Mouse (Mus musculus) left cerebral cortex, postnatal 14 days (tissue): Measurements from ENCODE around the gene Eef1a2. TPM values are rescaled to one million over a fixed set of nuclear protein-coding genes. Genes with fewer than 3 reads are reported as not detected.
"Not testable (repeated sequence)": the region's sequence is repeated elsewhere in the genome, so short reads cannot be mapped to it uniquely, and the experiment has no call there.

Source experiments
- DNase-seq, 2 experiments: peaks; one replicate each; pipeline ENCODE4 v3.0.0; 2021 to 2022; ENCODE audit warnings: low spot score in 2 of 2, mixed read lengths in 1 of 2
- intact Hi-C: fragments of 180-260 bp; cut with DNase I; formaldehyde crosslinking; loops from one replicate; pipeline ENCODE4 v1.15.1; 2025
- long read RNA-seq, 2 experiments: library from polyadenylated mRNA; stranded (forward); transcript quantifications; one replicate each; pipeline ENCODE4 v2.0.0; 2021
- total RNA-seq, 2 experiments: library from RNA; stranded (reverse); gene quantifications; 2 replicates each; pipeline ENCODE4 v1.2.3; 2021

Eef1a2 gene
- 1,000 to 10,000 TPM; 1,193 to 1,221 TPM for total RNA-seq
- long read RNA-seq, experiment 1, transcript Eef1a2-201 (8 exons, 2,084 nt) = major isoform, 107 of 137 reads
- long read RNA-seq, experiment 1, partial matches to known transcripts = 25 of 137 reads
- long read RNA-seq, experiment 1, other reads (novel, unspliced or antisense) = 5 of 137 reads
- long read RNA-seq, experiment 2, transcript Eef1a2-201 (8 exons, 2,084 nt) = major isoform, 82 of 112 reads
- long read RNA-seq, experiment 2, partial matches to known transcripts = 28 of 112 reads
- long read RNA-seq, experiment 2, other reads (novel, unspliced or antisense) = 2 of 112 reads

DNA sequence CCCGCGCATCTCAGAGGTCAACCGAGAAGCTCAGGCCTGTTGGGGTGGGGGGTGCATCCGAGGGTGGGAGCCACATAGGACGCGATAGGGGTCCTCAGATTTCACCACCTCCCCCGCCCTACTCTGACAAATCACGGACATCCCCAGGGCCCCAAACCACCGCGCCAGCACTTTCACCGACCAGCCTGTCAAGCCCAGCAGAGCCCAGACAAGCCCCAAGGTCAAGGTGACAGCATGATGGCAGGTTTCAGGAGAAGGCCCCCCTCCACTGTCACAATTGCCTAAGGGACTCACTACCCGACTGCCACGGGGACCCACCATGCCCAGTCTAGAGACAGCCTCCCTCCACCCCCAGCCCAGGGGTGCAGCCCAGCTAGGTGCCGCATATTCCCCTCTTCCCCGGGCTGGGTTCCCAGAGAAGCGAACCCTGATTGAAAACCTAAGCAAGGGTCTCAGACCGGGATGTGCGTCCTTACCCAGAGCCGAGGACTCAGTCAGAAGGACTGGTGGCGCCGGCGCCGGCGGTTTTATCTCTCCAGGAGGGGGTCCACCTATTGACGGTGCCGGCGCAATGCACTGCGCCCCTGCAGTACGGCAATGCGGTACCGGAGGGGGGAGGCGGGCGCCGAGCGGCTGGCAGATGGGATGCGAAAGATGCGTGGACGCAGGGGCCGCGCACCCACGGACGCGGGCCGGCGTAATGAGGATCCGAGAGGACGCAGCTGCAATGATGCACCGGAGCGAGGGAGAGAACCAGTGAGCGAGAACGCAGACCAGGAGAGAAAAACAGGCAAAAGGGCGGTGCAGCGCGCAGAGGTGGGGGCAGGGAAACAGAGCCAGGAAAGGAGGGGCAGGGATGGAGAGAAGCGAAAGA, at the start of gene Eef1a2:
TSS of gene Eef1a2 (minus strand) at position 767 of the 874 bp plus-strand sequence.
- intact Hi-C loops = loop anchor here (2.0 kb wide), 1 partner anchor 36 kb away; no protein-coding TSS in a partner anchor
- DNase-seq = peak; percentile 86 to 88

DNA sequence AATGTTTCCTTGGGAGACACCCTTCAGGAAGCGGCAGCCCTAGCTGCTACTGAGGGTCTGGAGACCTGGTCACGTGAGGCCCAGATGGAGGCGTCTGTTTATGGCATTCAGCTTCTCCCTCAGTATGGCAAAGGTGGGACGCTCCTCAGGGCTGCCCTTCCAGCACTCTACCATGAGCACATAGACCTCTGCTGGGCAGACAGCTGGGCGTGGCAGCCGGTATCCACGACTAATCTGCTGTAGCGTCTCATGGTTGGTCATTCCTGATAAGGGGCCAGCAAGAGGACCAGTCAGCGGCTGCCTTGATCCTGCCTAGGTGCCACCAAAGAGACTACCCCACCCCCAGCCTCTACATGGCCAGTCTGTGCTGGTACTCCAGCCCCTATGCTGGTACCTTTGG, 49.3 kb upstream of the Eef1a2 start:
- DNase-seq = no peak

DNA sequence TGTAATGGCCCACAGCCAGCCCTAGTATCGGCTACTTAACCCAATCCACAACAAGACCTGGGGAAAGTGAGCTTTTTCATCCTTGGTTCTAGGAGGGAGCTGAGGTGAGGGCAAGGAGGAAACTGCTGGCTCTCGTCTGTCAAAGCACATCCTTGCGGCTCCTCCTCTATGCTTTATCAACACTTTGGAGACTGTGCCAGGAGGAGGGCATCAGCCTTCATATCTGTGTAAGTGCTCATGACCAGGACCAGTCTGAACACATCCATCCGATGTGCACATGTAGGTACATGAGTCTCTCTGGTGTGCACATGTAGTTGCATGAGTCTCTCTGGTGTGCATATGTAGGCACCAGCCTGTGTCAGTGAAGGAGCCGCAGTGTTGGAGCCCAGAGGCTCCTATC, 48.9 kb upstream of the Eef1a2 start:
- intact Hi-C loops = no loop called here
- no peak for DNase-seq

More for the DNA sequence above, 49.3 kb upstream of the Eef1a2 start:
- intact Hi-C loops = no loop called here

DNA sequence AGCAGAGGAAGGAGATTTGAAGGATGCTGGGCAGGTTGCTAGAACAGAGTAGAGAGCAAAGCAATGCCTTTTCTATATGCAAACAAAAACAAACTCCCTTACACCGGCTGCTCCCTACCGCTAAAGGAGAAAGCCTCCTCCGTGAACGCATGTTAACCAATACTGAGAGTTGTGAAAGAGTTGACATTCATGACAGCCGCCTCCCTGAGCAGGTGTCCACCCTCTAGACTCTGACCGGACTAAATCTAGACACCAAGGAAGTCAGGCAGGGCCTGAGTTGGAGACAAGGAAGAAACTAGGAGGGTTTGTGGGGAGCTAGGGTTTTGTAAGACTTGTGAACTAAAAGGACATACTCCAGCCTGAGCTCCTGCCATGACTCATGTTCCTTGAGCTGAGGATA, 46.1 kb upstream of the Eef1a2 start:
- intact Hi-C loops = no loop called here
- DNase-seq = no peak

DNA sequence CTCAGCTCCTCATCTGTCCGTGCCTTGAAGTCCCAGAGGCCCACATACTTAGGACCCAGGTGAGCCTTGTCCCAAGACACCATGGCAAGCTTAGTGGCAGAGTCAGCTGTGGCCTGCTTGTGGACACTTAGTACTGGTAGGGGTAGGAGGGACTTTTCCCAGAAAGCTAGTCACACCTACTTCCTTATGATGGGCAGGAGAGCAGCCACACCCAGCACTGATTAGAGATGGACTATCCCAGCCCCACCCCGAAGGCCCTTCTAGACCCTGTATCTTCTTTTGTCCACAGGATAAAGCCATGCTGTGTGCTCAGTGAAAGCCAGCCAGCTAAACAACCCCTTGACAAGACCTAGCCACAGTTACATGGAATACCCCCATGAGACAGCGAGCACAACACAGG, 45.6 kb upstream of the Eef1a2 start, which contains the start of gene Ptk6:
TSS of gene Ptk6 (minus strand) at position 368 of the 400 bp plus-strand sequence.
- no peak for DNase-seq
- intact Hi-C loops = no loop called here

DNA sequence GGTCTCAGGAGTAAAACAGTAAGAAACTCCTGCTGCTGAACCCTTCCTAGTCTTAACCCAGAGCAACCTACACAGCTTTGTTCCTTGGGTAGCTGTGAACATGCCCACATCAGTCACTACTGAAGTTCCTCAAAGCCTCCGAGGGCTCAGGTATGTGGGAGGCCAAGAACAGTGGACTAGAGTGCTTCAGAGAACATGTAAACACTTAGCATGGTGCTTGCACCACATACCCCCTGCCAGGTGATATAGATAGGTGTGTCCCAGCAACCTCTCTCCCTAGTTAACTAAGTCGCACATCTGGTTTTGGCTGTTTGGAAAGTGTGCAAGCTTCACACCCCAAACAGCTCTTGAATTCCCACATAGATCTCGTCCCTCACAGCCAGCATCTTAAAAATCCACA, 44.8 kb upstream of the Eef1a2 start:
- intact Hi-C loops = no loop called here
- DNase-seq = no peak

DNA sequence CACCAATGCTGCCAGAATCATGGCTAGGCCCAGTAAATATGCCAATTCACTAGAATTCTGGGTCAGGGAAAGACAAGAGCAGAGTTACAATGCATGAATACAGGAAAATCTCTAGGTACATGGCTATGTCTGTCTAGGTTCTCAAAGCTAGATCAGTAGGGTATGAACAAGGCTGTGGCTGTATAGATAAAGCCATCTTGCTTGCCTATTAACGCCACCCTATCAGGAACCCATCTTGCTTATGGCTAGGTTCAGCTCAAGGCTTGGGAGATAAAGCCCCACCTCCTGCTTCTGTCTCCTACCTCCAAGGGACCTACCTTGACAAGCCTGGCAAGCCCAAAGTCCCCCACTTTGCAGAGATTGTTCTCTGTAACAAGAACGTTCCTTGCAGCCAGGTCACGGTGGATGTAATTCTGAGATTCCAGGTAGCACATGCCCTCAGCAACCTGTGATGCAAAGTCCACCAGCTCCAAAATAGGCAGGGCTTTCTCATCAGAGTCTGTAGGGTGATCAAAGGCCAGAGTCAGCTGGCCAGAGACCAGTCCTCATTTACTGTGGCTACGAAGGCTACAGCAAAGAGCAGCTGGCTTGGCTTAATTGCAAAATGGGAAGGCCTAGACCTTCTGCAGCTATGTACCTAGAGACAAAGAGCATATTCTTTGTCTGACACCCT, 40.0 kb upstream of the Eef1a2 start:
- no peak for DNase-seq
- intact Hi-C loops = no loop called here

DNA sequence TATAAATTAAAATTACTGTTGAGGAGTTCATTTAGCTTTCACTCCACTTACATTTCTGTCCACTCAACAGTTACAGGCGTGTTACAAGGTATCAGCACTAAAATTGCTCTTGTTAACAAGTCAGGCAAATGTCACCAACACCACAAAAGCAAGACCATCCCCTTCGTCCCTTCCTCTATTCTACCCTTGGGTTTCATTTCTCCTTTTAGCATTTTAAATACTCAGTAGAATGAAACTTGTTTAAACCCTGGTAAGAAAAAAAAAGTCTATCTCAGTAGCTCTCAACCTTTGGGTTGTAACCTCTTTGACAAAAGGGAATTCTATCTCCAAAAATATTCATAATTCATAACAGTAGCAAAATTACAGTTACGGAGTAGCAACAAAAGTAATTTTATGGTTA, 36.2 kb upstream of the Eef1a2 start:
- intact Hi-C loops = no loop called here
- DNase-seq = no peak

DNA sequence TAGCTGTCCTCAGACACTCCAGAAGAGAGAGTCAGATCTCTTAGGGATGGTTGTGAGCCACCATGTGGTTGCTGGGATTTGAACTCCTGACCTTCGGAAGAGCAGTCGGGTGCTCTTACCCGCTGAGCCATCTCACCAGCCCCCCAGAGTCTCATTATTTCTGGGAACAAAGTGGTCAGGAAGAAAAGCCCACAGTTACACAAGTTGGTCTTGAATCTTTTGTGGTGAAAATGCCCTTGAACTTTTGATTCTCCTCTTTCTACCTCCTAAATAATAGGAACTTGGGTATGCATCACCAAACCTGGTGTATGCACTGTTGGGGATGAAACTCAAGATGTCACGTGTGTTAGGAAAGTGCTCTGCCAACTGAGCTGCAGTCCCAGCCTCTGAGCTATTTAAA, 35.1 kb upstream of the Eef1a2 start:
- intact Hi-C loops = no loop called here
- no peak for DNase-seq

DNA sequence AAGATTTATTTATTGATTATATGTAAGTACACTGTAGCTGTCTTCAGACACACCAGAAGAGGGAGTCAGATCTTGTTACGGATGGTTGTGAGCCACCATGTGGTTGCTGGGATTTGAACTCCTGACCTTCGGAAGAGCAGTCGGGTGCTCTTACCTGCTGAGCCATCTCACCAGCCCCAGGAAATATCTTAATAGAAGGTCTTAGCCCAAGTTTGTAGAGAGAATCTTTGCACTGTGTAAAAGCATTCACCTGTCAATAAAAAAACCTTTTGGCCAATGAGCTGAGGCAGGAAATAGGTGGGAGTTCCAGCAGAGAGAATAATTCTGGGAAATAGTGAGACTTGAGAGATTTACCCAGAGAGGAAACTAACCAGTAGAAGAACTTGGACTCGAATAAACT, 34.6 kb upstream of the Eef1a2 start:
- intact Hi-C loops = not testable (repeated sequence)

DNA sequence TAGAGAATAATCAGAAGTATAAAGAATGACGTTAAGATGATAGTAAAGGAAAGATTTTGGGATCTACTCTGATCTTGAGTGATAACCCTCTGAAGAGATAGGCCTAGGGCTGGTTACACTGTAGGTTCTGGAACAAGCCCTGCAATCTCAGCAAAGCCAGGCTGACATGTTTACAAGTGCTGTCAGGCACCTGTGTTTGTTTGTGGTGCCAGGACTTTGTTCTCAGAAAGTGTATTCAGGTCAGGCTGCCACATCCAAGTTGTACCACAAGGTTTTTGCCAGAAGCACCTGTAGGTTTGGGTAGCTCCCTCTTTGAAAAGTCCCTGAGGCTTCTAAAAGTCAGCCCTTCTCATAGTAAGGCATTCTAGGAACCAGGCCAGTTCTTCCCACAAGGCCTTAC, 32.5 kb upstream of the Eef1a2 start:
- no peak for DNase-seq
- intact Hi-C loops = no loop called here

More for the DNA sequence above, 34.6 kb upstream of the Eef1a2 start:
- DNase-seq = not testable (repeated sequence)

DNA sequence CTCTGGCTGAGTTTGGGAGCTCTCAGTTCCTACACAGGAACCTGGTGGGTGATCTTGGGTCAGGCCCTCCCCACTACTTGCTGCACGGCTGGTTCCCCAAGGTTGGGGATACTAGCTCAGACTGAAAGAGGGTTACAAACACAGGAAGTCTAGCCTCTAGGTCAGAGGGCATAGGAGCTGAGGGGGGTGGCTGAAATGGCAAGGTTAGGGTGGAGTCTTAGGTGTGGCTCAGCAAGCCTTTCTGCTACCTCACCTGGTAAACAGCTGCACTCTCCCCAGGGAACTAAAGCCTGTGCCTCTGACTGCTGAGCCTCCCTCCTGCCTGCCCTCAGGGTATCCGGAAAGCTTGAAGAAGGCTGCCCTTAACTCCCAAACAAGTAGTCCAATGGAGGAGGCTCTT, 31.9 kb upstream of the Eef1a2 start:
- DNase-seq = no peak
- intact Hi-C loops = no loop called here

DNA sequence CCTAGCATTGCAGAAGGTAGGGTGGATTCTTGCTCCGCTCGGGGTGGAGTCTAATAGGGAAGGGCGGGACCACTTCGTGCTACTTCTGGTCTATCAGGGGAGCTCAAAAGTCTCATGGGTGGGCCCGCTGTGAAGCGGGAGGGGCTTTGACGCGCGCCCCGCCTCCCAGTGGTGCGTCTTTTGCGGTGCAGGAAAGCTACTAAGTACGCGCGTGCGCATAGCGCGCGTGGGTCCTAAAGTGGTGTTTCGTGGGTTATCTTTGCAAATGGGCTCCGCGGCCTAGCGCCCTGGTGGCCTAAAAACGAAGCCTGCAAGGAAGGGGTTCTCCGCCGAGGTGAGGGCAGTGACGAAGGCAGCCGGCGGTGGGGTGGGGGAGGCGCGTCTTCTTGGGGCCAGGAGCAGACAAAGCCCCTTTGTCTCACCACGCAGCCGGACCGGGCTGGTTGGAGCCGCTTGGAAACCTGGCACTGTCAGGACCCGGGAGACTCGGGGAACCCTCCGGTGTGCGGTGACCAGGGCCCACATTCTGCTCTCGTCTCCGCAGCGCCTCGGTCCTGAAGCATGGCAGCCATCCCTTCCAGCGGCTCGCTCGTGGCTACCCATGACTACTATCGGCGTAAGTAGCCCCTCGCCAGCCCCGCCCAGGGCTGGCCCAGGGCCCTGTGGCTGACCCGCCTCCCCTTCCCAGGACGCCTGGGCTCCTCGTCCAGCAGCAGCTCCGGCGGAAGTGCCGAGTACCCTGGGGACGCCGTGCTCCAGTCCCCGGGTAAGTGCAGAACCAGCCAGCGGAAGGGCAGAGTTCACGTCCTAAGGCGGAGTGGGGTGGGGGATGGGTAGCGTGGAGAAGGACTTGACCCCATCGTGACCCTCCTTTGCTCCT, 30.5 kb upstream of the Eef1a2 start, which contains the start of gene Ppdpf:
TSS of gene Ppdpf (plus strand) at position 127 of the 880 bp plus-strand sequence.
- intact Hi-C loops = loop anchor here (2.0 kb wide), 1 partner anchor 119 kb away; no protein-coding TSS in a partner anchor
- peak; percentile 94 for DNase-seq

DNA sequence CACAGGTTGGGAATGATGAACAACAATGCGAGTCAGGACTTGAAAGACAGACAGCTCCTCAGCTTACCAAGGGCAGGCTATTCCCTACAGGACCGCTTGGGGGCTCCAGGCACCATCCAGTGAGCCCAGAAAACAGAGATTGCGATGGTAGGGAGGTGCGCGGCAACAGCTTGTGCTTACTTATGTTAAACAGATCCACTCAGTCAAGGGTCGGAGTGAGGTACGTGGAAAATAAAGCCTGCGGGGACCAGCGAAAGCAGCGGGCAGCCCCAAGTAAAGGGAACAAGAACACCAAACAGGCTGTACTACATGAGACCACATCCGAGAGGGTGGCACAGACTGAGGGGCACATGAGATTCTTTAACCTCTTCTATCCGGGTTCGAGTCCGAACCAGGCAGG, 29.8 kb upstream of the Eef1a2 start:
- intact Hi-C loops = loop anchor here (1.0 to 2.0 kb wide), 2 partner anchors 120 to 148 kb away; no protein-coding TSS in a partner anchor
- DNase-seq = peak; percentile 91 to 93

DNA sequence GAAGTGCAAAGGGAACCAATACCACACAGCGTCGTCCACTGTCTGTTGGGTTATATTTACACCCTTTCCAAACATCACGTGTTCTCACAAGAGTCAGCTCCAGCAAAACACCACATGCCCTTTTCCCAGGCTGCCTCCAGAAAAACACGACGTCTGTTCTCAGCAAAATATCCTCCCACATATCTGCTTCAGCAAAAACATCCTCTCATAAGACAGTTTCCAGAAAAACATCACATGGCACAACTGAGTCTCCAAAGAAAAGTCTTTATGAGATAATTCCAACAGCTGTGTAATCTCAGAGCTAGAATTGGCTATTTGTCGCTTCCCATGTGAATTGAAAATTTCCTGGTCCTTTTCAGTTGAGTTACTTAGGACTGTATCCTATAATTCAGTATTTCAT, 24.1 kb upstream of the Eef1a2 start:
- DNase-seq = peak in 1 of 2 experiments; percentile 18
- intact Hi-C loops = no loop called here

DNA sequence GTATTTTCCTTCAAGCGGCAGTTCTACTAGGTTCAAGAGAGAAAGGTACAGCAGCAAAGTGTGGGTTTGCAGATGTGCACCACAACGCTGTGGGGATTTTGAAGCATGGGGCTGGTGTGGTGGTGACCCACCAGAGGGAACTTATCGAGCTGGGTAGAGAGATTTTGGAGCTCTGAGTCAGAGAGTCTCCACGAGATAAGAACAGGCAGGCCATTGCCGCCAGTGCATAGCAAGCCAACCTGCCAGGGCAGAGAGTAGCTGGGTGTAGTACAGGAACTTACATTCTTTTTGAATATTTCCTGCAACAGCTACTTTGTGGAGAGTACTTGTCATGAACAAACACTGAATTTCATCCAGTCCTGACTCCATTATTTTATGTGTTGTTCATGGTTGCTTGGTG, 21.7 kb upstream of the Eef1a2 start:
- no peak for DNase-seq
- intact Hi-C loops = no loop called here

DNA sequence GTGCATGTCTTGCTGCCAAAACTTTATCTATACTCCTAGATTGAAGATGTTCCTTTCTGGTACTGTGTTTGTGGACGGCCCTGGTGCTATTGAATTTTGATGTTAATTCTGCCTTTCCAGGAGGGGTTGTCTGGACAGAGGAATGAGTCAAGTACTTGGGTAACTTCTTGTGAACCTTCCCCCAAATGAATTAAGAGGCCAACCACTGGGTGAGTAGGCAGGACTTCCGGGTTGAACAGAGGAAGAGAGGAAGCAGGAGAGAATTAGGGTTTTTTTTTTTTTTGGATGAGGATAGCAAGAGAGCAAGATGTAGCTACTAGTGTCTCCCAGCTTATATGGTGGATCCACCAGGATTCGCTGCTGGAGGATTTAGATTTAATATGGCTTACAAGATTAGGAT, 21.2 kb upstream of the Eef1a2 start:
- intact Hi-C loops = no loop called here
- no peak for DNase-seq

DNA sequence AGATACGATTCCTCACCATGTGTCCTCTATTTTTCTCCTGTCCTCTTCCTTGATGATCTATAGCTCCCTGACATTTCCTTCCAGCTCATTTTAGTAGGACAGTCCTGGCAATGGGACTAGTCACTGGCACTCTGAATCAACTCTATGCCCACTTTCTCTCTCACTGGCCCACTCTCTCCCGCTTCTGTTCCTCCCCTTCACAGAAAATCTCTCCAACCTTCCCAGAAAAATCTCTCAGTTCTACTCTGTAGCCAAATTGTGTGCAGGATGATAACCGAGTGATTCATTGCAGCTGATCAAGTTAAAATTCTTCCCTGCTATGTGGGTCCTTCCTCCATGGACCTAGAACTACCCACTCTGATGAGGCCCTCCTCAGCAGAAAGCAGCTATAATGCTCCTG, 17.8 kb upstream of the Eef1a2 start:
- no peak for DNase-seq
- intact Hi-C loops = no loop called here

DNA sequence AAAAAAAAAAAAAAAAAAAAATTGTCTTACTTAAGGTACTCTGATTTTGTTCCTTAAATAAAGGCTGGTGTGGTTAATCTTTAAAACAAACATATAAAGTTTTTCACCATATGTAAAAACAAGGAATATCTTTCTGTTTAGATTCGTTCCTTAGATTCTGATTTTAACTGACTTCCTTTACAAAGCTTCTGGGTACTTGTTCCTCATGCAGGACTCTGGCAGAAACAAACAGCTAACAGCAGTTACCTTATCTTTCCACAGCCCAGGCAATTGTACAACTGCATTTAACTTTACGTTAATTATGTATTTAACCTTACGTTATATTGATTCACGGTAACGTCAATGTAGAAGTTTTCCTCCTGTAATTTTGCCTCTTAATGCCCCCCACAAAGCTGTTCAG, 9.7 kb upstream of the Eef1a2 start:
- intact Hi-C loops = no loop called here
- DNase-seq = no peak
